Mouse (Mus musculus) cerebellum, adult (tissue): Measurements from ENCODE around the gene Tmem63c.

Experiments
- ATAC-seq: cut with Nextera tagmentation; 2 replicates; pipeline ENCODE4 v1.9.2; 2017; ENCODE audit warnings: mild to moderate bottlenecking, moderate library complexity, mixed read lengths; ENCODE audit not compliant: insufficient number of reproducible peaks, low FRiP score, low TSS enrichment

The Tmem63c gene

DNA sequence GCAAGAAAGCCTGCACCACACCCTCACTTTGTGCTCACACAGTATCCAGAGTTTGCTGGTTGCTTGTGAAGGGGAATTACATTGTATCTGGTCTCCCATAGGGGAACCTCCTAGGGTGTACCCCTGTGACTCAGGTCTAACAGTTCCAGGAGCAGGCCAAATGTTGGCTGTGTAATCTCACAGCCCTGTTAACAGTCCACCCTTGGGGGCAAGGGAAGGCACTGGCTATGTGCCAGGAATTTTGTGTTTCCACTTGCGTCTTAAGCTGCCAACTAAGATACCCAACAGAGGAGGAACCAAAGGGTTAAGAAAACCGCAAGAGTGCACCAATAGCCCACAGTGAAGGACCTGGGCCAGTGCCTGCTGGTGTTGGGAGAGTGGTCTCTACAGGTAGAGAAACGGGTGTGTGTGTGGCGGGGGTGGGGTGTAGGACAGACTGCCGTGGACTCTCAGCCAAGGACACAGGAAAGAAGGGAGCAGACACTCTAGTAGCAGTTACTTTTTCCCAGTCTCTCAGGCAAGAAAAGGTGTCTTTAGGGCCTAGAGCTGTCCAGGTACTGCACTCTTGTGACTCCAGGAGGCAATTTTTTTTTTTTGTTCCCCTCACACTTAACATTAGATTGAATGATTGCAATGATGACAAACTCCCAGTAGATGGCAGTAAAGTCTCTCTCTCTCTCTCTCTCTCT lies 20.8 kb upstream of the Tmem63c start:
- no peak for ATAC-seq

DNA sequence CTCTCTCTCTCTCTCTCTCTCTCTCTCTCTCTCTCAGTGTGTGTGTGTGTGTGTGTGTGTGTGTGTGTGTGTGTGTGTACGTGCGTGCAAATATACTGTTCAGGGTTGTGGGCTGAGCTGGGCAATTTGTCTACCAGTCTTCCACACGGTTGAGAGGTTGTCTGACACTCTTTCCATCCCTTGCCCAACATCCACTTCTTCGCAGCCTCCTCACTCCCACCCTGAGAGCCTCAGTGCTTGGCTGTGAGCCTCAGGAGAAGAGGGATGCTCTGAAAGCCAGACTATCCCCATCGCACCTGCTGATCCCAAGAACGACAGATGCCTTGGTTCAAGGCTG lies 20.3 kb upstream of the Tmem63c start:
- ATAC-seq, result no peak

DNA sequence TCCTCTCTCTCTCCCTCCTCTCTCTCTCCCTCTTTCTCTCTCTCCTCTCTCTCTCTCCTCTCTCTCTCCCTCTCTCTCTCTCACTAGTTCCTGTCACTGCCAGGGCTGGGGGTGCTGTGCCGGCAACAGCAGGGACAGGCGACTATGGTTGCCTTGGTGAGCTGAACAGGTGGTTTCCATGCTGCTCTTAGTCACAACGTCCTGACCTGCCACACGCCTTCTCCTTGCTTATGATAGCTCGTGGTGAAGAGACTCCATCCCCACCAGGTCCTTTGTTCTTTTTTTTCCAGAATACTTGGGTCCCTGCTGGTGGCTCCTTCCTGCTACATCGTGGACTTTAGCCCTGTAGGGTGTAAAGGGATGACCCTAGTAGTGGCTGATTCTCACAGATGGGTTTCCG lies 18.9 kb upstream of the Tmem63c start:
- ATAC-seq, result no peak

DNA sequence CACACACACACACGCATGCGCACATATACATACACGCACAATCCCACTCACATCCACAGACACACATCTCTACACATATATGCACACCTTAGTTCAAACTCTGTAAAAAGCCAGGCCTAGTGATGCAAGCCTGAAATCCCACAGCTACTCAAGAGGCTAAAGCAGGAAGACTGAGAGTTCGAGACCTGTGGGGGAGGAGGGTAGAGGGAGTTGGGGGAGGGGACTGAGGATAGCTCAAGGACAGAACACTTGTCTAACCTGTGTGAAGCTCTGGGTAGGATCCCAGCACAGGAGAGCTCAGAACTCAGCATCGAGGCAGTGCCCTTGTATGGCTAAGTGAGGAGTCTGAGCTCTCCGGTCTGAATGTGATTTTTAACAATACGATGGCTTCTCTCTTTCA lies 18.3 kb upstream of the Tmem63c start:
- no peak for ATAC-seq

DNA sequence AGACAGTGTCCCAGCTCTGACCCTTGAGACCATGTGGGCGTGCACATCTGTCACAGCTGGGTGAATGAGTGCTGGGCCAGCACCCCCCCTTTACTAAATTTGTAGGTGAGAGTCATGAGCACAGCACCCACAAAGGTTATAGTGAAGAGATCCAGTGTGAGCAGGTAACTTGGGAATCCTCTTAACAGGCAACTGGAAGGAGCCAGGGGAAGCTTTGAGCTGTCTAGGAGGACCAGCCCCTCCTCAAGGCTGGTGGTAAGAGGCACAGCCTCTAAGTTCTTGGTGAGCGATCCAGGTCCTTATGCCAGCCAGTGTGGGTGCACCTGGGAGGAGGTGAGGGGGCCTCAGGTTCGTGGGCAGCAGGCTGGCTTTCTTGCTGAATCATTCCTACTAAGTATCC lies 17.5 kb upstream of the Tmem63c start:
- ATAC-seq, result no peak

DNA sequence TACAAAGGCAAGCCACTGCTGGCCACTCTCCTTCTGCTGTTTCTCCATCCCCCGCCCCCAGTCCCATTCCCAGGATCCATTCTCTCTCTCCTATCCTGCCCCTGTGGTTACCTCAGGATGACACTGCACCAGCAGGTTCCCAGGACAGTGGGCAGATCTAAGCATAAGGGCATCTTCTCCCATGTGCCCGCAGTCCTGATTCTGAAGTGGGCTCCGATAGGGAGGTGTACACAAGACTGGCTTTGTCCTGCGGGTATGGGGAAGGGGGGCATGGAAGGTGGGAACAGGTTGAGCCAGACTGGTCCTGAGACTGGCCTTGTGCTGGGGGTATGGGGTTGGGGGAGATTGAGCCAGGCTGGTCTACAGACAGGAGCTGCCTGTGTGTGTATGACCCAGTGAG lies 16.5 kb upstream of the Tmem63c start:
- no peak for ATAC-seq

DNA sequence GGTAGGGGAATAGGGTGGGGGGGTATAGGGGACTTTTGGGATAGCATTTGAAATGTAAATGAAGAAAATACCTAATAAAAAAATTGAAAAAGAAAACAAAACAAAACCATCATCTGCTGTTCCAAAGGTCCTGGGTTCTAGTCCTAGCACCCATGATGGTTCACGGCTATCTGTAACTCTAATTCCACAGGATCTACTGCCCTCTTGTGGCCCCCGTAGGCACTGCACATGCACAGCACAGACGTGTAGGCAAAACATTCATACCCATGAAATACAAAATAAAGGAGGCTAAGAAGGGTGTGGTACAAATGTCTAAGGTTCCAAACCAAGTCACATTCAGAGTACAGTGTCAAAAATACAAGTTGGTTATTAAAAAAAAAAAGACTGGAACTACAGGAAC lies 4.1 kb upstream of the Tmem63c start:
- no peak for ATAC-seq

DNA sequence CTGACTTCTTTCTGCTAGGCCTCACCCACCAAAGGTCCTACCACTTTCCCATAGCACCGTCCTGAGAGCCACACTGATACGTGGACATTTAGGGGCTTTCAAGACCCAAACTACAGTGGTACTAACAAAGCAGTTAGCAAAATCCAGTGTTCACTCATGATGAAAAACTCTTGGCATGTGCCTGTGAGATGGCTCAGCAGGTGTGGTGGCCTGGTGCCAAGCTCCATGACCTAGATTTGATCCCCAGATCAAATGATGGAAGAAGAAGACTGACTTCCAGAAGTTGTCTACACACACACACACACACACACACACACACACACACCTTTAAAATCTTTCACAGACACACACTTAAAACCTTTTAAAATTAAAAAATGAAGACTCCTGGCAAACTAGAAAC lies 2.4 kb upstream of the Tmem63c start:
- no peak for ATAC-seq

DNA sequence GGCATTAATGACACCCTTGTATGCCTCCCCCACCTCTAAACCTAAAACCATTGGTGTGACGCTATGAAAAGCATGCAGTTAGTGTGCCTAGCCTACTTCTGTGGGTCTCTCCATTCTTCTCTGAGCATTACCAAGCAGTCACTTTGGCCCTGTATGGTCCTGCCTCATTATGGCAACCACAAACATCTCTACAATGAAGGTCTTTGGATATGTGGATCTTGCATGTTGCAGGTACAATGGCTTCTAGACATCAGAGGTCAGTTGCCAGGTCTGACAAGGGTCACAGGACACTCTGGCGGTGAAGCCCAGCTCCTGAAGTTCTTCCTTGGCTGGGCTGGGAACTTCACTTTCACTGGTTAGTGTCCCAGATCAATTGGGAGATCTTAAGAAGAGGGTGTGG lies 866 bp downstream of the Tmem63c start:
- no peak for ATAC-seq

DNA sequence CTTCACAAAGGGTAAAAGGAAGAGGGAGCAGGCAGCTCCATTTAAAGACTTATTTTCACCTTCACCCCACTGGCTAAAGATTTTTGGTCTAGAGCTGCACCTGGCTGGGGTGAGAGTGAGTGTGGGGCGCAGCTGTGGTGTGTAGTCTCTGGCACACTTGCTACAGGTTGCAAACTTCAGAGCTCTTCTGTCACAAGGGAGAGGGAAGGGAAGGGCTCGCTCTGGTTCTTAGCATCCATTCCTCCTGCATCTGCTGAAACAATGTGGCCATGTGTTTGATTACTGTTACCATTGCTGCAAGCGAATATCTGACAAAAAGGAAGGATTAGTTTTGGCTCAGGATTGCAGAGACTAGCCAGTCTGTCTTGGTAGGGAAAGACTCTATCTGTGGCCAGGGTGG lies 2.3 kb downstream of the Tmem63c start:
- ATAC-seq, result no peak

DNA sequence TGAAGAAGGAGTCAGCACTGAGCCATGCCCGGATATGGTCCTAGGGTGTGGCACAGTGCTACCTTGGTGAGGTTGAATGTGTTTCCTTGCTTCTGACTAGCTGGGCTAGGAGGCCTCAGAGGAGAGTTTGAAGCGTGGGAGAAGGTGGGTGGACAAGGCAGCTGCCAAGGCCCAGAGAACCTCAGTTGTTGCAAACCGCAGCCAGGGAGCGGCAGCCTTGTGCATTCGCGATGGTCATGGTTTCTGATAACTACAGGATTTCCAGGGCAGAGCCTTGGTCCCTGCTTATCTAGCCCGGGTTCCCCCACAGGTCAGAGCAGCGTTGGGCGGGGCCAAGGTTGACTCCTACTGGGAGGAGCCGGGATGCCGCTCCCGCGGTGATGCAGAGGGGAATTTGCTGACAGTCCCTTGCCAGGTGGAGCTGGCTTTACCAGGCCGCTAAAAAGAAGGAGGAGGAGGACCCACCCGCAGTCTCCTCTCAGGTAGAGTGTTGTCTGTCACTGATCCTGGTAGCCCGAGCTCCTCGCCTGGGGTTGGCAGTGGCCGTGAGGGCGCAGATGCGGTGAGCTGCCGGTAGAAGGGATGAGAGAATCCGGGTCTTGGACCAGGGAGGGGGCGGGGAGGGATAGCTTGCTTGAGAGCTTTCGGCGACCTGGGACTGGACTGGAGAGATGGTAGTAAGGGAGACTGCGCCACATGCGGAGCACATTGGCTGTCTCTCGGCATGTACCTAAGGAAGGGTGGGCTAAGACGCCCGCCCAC lies 5.2 kb downstream of the Tmem63c start:
- ATAC-seq, result peak; percentile 74

DNA sequence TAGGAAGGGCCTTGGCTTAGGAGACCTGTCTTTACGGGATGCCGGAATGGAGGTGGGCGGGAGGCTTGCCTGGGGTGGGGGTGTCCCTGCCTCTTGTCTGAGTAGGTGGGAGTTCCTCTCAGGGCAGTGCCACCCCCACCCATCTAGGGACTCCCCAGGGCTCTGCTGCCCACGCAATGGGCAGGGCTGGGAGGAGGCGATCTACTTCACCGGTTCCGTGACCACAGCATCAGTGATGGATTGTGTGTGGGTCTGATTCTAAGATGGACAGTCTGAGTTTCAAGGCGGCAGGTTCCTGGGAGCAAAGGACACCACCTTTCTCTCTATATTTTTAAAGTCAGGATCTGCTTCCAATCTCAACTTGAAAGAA lies 5.7 kb downstream of the Tmem63c start:
- no peak for ATAC-seq

DNA sequence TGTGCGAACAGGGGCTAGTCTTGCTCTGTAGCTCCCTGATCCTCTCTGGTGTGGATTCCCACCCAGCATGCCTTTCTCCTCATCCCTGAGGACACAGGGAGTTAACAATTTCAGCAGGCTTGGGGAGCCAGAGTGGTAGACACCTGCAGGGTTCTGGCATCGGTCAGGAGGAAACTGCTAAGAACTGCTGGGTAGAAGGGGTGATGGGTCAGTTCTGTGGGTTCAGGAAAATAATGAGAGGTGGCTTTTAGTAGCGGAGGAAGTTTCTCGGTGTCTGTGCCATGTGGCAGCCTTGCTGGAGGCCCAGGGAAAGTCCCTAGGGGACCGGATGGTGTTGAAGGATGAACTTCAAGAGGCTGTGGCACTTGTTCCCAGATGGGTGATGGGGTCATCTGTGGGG lies 6.3 kb downstream of the Tmem63c start:
- ATAC-seq, result no peak

DNA sequence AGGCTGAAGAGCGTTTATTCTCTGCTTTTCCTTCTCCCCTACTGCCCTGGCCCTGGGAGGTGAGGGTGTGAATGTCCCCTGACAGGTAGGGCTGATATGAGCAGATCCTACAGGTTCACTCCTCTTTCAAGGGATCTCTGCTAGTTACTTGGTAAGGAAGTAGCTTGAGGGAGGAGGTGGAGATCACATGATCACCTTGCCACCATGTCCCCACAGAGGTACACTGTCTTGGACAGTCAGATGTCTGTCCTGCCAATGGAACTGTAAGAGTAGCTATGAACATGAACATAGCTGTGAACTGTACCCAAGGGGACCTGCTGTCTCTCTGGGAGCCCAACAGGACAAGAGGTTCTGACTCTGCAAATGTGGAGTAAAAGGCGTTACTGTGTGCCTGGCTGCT lies 6.9 kb downstream of the Tmem63c start:
- ATAC-seq, result no peak

DNA sequence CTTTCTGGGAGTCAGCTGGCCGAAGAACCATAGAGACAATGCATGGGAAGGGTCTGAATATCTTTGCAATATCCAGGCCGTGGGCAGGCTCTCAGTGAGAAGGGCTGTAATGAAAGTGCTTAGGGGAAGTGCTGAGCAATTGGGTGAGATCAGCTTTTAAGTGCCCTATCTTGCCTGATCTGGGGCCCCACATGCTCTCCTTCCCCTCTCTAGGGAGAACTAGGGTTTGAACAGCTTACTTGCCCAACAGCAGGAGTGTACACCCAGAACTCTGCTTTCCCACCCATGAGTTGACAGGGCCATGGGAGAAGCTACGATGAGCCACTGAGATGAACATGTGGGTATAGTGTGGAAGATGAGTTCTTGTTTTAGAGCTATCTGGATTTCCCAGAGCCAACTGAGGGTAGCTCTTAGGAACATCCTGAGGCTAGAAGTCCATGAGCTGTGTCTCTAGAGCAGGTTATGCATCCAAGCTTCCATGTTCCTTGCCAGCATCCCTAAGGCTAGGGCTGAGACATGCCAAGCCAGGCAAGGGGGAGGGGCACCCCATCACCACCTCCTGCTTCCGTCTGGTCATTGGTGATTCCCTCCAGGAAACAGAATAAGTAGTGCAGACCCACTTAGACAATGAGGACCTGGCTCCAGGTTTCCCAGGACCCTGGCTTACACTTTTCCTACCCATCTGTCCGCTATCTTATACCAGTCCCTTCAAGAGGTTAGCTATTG lies 8.3 kb downstream of the Tmem63c start:
- peak; percentile 50; the same call in 1 of the 2 replicates for ATAC-seq

DNA sequence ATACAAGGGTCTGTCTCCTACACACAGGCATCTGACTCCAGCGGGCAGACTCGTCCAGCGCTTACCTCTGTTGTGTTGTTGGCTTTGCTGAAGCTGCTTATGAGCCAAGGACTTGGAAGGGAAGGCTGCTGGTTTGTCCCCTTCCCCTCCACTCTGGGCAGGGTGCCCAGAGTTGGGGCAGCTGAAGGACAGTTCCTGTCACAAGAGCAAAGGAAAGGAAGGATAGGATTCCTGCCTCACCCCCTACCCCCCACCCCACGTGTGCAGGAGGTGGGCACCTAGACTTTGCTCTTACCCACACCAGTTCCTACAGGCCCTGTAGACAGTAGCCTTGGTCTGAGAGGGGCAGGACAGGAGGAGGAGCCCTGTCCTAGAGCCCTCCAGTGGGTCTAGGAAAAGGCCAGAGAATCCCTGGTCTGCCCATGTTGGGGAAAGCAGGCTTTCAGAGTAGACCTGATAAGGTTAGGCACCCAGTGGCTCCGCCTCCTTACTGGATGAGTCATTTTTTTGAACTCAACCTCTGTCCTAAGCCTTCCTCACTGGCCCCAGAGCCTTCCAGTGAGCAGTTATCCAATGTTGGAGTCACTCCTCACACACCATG lies 10.1 kb downstream of the Tmem63c start:
- ATAC-seq, result no peak

DNA sequence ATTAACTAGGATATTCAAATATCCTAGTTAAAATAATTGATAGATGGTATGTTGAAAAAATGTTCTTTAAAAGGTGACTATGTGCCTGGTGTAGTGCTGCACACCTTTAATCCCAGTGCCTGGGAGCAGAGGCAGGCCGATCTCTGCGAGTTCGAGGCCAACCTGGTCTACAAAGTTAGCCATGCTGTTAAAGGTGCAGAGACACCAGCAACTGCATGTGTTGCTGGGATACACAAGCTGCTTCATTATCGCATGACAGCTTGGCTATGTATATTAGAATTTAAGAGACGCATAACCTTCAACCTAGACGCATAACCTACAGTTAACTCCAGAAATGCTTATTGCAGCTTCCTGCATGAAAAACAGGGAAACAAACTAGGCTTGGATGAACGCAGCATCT lies 15.5 kb downstream of the Tmem63c start:
- no peak for ATAC-seq

DNA sequence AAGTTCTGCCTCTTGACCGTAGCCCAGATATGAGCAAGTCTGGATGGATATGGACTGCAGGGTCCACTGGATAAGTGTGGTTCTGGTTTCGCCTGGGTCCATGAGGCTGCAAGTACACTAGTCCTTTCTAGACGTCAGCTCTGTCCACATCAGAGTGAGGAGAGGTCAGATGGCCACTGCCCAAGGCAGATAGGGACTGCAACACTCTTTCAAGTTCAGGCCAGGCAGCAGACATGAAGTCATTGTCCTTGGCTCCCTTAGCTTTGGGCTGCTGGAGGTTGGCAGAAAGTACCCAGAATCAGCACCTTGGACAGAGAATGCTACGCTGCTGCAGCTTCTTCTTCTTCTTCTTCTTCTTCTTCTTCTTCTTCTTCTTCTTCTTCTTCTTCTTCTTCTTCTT lies 19.0 kb downstream of the Tmem63c start:
- no peak for ATAC-seq

DNA sequence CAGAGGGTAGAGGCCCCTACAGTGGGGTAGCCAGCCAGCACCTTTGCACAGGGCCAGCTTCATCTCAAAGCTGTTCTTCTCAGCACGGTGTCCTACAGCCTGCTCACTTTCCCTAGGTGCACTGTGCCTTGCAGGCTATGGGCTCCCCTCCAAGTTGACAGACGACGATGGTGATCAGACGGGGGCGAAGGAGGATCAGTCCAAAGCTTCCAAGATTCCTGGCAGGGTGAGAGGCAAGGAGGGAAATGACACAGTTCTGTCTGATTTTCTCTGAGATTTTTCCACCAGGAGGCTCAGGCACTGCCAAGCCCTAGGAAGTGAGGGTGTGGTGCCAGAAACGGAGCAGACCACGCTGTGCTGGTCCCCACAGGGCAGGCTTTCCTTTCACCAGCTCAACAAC lies 19.7 kb downstream of the Tmem63c start:
- peak; percentile 79 for ATAC-seq

DNA sequence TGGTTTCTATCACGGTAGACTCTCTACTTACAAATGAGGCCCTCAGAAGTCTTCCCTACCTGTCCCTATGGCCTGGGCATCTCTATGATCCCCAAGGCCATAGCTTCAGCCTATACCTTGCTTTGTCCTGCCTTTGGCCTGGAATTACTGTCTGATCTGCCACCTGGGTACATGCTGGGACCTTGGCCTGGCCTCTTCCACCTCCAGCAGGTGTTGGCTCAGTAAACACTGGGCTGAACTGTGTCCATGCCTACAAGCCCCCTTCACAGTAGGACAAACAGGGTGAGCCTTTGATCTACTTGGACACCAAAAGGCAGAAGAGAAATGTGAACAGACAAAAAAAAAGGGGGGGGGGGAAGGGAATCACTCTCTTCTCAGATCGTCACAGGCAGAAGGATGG lies 21.3 kb downstream of the Tmem63c start:
- ATAC-seq, result 0 out of 2 replicates have a peak, but pooled peaks have one; percentile 18

DNA sequence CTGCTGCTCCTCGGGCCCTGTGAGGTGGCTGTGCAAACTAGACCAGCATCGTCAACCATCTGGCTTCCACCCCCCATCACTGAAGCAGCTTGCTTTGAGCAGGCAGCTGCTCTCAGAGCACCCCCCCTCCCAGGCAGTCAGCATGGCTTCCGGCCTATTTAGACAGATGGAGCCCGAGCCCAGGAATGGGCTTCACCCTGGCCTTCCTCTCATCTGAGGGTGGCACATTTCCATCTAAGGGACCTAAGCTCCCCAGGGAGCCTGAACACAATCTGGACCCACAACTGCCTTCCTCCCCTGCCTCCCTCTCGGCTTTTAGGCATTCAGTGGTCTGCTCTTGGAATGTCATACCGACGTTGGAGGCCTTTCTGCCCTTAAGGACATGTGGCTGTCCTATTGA lies 22.1 kb downstream of the Tmem63c start:
- peak; percentile 47 for ATAC-seq
